Mouse (Mus musculus) C2C12 (cell line): Measurements from ENCODE around the gene Krt13. TPM values are rescaled to one million over a fixed set of nuclear protein-coding genes. Genes with fewer than 3 reads are reported as not detected.

Experiments used
- H3K27me3 ChIP-seq: one replicate; pipeline ENCODE4 v1.6.1; 2011; ENCODE audit not compliant: control insufficient read depth, insufficient read depth, insufficient read length
- H3K36me3 ChIP-seq: one replicate; pipeline ENCODE4 v1.6.1; 2011; ENCODE audit not compliant: control insufficient read depth, insufficient read depth
- H3K4me3 ChIP-seq: one replicate; pipeline ENCODE4 v1.5.1; 2011; ENCODE audit warnings: mild to moderate bottlenecking, control low read depth; ENCODE audit not compliant: poor library complexity, insufficient read depth, severe bottlenecking
- H3K79me2 ChIP-seq: one replicate; pipeline ENCODE4 v1.6.1; 2011; ENCODE audit not compliant: control insufficient read depth, insufficient read depth
- H3K79me3 ChIP-seq: one replicate; pipeline ENCODE4 v1.6.1; 2011; ENCODE audit warnings: low read depth, control low read depth
- H3ac ChIP-seq: one replicate; pipeline ENCODE3; 2011; ENCODE audit warnings: low read depth; ENCODE audit not compliant: control insufficient read depth, insufficient read length
- CEBPB ChIP-seq: IDR thresholded peaks from one replicate; pipeline ENCODE4 v1.6.1; 2011; ENCODE audit warnings: low read depth, mild to moderate bottlenecking, control low read depth, moderate library complexity
- CTCF ChIP-seq: IDR thresholded peaks from one replicate; pipeline ENCODE4 v1.5.1; 2011; ENCODE audit not compliant: control insufficient read depth, insufficient read depth, insufficient read length
- FOSL1 ChIP-seq: IDR thresholded peaks from one replicate; pipeline ENCODE4 v1.8.0; 2011; ENCODE audit warnings: mild to moderate bottlenecking, low read length; ENCODE audit not compliant: poor library complexity, insufficient read depth, severe bottlenecking
- MAX ChIP-seq: IDR thresholded peaks from one replicate; pipeline ENCODE4 v1.6.1; 2011; ENCODE audit warnings: mild to moderate bottlenecking, control low read depth
- MYOD1 ChIP-seq: IDR thresholded peaks from one replicate; pipeline ENCODE4 v1.6.1; 2011; ENCODE audit warnings: low read depth; ENCODE audit not compliant: control insufficient read depth, insufficient read length
- MYOG ChIP-seq: IDR thresholded peaks from one replicate; pipeline ENCODE4 v1.6.1; 2011; ENCODE audit not compliant: control insufficient read depth, insufficient read length; ENCODE audit errors: extremely low read depth
- USF1 ChIP-seq: IDR thresholded peaks from one replicate; pipeline ENCODE4 v1.6.1; 2011; ENCODE audit warnings: low read depth, mild to moderate bottlenecking, control low read depth, moderate library complexity
- polyA plus RNA-seq: library from polyadenylated mRNA; unstranded; fragments of >200 nt; fragmentation: generic; extraction: Trizol; gene quantifications from one replicate; pipeline ENCODE4 v1.2.1, GENCODE M21; 2012; ENCODE audit warnings: missing spikeins

Krt13 gene
- polyA plus RNA-seq, 1 experiment: 20.0 TPM

GRCm38 (mm10) chr11:100157331-100157730 is 36.0 kb upstream of the Krt13 start:
- no peak overlapping the region for H3ac ChIP-seq
- H3K79me2 ChIP-seq: no peaks in the 10 kb centered on the region
- TF ChIP-seq FOSL1: no peak
- TF ChIP-seq MAX: no peak
- TF ChIP-seq MYOG: no peak
- no peak for TF ChIP-seq MYOD1
- TF ChIP-seq CTCF: no peak
- TF ChIP-seq USF1: no peak
- no peak for TF ChIP-seq CEBPB
- H3K27me3 ChIP-seq: no peaks in the 10 kb centered on the region
- H3K4me3 ChIP-seq: no peak overlapping the region
- H3K79me3 ChIP-seq: no peaks in the 10 kb centered on the region
- H3K36me3 ChIP-seq: no peaks in the 10 kb centered on the region

GRCm38 (mm10) chr11:100155497-100156255 is 34.3 kb upstream of the Krt13 start:
- Histone ChIP-seq H3K27me3 (no peaks in the 10 kb centered on the region), H3ac (no peak overlapping the region), H3K36me3 (no peaks in the 10 kb centered on the region), H3K4me3 (no peak overlapping the region), H3K79me2 (no peaks in the 10 kb centered on the region), H3K79me3 (no peaks in the 10 kb centered on the region)
- no peak for TF ChIP-seq CTCF
- no peak for TF ChIP-seq FOSL1
- no peak for TF ChIP-seq MYOG
- no peak for TF ChIP-seq CEBPB
- TF ChIP-seq MYOD1: no peak
- TF ChIP-seq MAX: no peak
- TF ChIP-seq USF1: no peak

- TF ChIP-seq CTCF (no peak), FOSL1 (no peak), MYOG (no peak), CEBPB (no peak), USF1 (no peak), MAX (no peak), MYOD1 (no peak)
- Histone ChIP-seq H3K36me3 (no peaks in the 10 kb centered on the region), H3K79me2 (no peaks in the 10 kb centered on the region), H3ac (no peak within 1 kb of the TSS), H3K4me3 (no peak within 1 kb of the TSS), H3K27me3 (no peaks in the 10 kb centered on the region), H3K79me3 (no peaks in the 10 kb centered on the region)
These were observed 27.4 kb upstream of the Krt13 start, which contains the start of gene Krt19 for GRCm38 (mm10) chr11:100148615-100149330. TSS of gene Krt19 (minus strand) at chr11:100148665.

- Histone ChIP-seq H3K79me3 (no peaks in the 10 kb centered on the region), H3K36me3 (no peaks in the 10 kb centered on the region), H3ac (no peak overlapping the region), H3K27me3 (no peaks in the 10 kb centered on the region), H3K79me2 (no peaks in the 10 kb centered on the region), H3K4me3 (no peak overlapping the region)
- no peak for TF ChIP-seq MYOG
- TF ChIP-seq MYOD1: peak; percentile 24
- TF ChIP-seq CEBPB: no peak
- TF ChIP-seq MAX: peak; percentile 15
- TF ChIP-seq FOSL1: peak; percentile 75
- no peak for TF ChIP-seq CTCF
- no peak for TF ChIP-seq USF1
These were observed 26.4 kb upstream of the Krt13 start for GRCm38 (mm10) chr11:100147566-100148353.
